Mouse (Mus musculus) hindbrain, postnatal 0 days (tissue): ENCODE data around the gene Fam117b. TPM values are rescaled to one million over a fixed set of nuclear protein-coding genes. Genes with fewer than 3 reads are reported as not detected.
A peak's percentile ranks its signal among the peaks of the same experiment; 100 is the strongest.

Experiments
- ATAC-seq: fragments of 200-750 bp; cut with Nextera tagmentation; 2 replicates; pipeline ENCODE4 v1.8.0; 2017; ENCODE audit warnings: mild to moderate bottlenecking, moderate TSS enrichment, moderate library complexity
- DNase-seq: peaks from one replicate; pipeline ENCODE4 v3.0.0-alpha.2; 2015; ENCODE audit warnings: low spot score
- H3K27ac ChIP-seq: fragments of 300-500 bp; sonication (generic); 2 replicates; pipeline ENCODE4 v1.5.1; 2014; ENCODE audit warnings: mild to moderate bottlenecking
- H3K27me3 ChIP-seq: fragments of 300-500 bp; sonication (generic); 2 replicates; pipeline ENCODE4 v1.6.1; 2014; ENCODE audit warnings: low read length, mixed read lengths; ENCODE audit not compliant: insufficient read depth
- H3K36me3 ChIP-seq: fragments of 300-500 bp; sonication (generic); 2 replicates; pipeline ENCODE4 v1.6.1; 2014; ENCODE audit warnings: low read length, mixed read lengths; ENCODE audit not compliant: insufficient read depth
- H3K4me1 ChIP-seq: fragments of 300-500 bp; sonication (generic); 2 replicates; pipeline ENCODE4 v1.6.1; 2014; ENCODE audit warnings: antibody characterized with exemption, low read length, mixed read lengths; ENCODE audit not compliant: insufficient read depth
- H3K4me2 ChIP-seq: fragments of 300-500 bp; sonication (generic); 2 replicates; pipeline ENCODE4 v1.6.1; 2014; ENCODE audit warnings: low read depth, mild to moderate bottlenecking, low read length, moderate library complexity, mixed read lengths
- H3K4me3 ChIP-seq: fragments of 300-500 bp; sonication (generic); 2 replicates; pipeline ENCODE4 v1.5.1; 2014; ENCODE audit warnings: low read length
- H3K9ac ChIP-seq: fragments of 300-500 bp; sonication (generic); replicated peaks from 2 replicates; pipeline ENCODE4 v1.6.1; 2014; ENCODE audit warnings: mild to moderate bottlenecking, low read length, moderate library complexity, mixed read lengths
- H3K9me3 ChIP-seq: fragments of 300-500 bp; sonication (generic); 2 replicates; pipeline ENCODE4 v1.6.1; 2016; ENCODE audit warnings: low read length, mixed read lengths
- CTCF ChIP-seq: IDR thresholded peaks from 2 replicates; pipeline ENCODE4 v1.5.1; 2016; ENCODE audit warnings: antibody characterized with exemption, control low read depth, low read depth
- WGBS: fragments of 180-500 bp; shearing (Covaris S2); extraction: QIAGEN DNeasy Blood & Tissue Kit; methylation state at CpG from one replicate; pipeline ENCODE4 v1.1.7; 2014; 5-methylcytosine and 5-hydroxymethylcytosine counted together
- polyA plus RNA-seq: library from polyadenylated mRNA; unstranded; fragments of >200 nt; fragmentation: Nextera tagmentation; extraction: Ambion mirVana; gene quantifications from 2 replicates; pipeline ENCODE4 v1.2.1, GENCODE M21; 2015
- total RNA-seq: library from RNA; depleted of rRNA; stranded (reverse); fragments of >200 nt; gene quantifications from 2 replicates; pipeline ENCODE4 v1.2.3, GENCODE M21; 2014; rRNA removed

Fam117b gene
- total RNA-seq: 44.5 and 53.0 TPM in 2 replicates
- polyA plus RNA-seq: 26.1 and 30.1 TPM in 2 replicates

GRCm38 (mm10) chr1:59912413-59913157 lies at the start of gene Fam117b:
TSS of gene Fam117b (plus strand) at chr1:59913006.
- peaks cover 18% of the 10 kb centered on the region; the same call in 1 of the 2 replicates for H3K4me1 ChIP-seq
- ATAC-seq (peak; percentile 98), DNase-seq (peak; percentile 100)
- no peaks in the 10 kb centered on the region for H3K36me3 ChIP-seq
- 0% methylated on average over 65 of the region's 72 CpGs for WGBS
- H3K27me3 ChIP-seq: no peaks in the 10 kb centered on the region
- H3K9ac ChIP-seq: peak within 1 kb of the TSS; percentile 99
- peak within 1 kb of the TSS; percentile 99 for H3K27ac ChIP-seq
- no peaks in the 10 kb centered on the region for H3K9me3 ChIP-seq
- peak within 1 kb of the TSS; percentile 98 for H3K4me3 ChIP-seq
- peak; percentile 39; the same call in 1 of the 2 replicates for TF ChIP-seq CTCF
- peak within 1 kb of the TSS; percentile 70 for H3K4me2 ChIP-seq

GRCm38 (mm10) chr1:59868041-59868440 lies 44.8 kb upstream of the Fam117b start:
- Histone ChIP-seq H3K27ac (no peak overlapping the region), H3K4me1 (no peaks in the 10 kb centered on the region), H3K9me3 (no peaks in the 10 kb centered on the region), H3K9ac (no peak overlapping the region), H3K4me3 (no peak overlapping the region), H3K4me2 (no peak overlapping the region), H3K27me3 (no peaks in the 10 kb centered on the region), H3K36me3 (peaks cover 40% of the 10 kb centered on the region)
- DNase-seq: no peak
- 89% methylated on average over 5 of the region's 5 CpGs for WGBS
- ATAC-seq: no peak
- no peak for TF ChIP-seq CTCF

- H3K4me1 ChIP-seq: no peaks in the 10 kb centered on the region
- H3K9ac ChIP-seq: no peak overlapping the region
- H3K9me3 ChIP-seq: no peaks in the 10 kb centered on the region
- no peak overlapping the region for H3K4me3 ChIP-seq
- H3K4me2 ChIP-seq: no peak overlapping the region
- no peaks in the 10 kb centered on the region for H3K27me3 ChIP-seq
- peak; percentile 39 for TF ChIP-seq CTCF
- ATAC-seq: no peak
- 86% methylated on average over 3 of the region's 3 CpGs for WGBS
- H3K27ac ChIP-seq: no peak overlapping the region
- DNase-seq: no peak
- H3K36me3 ChIP-seq: peaks cover 12% of the 10 kb centered on the region; the same call in 1 of the 2 replicates
Observed at GRCm38 (mm10) chr1:59874023-59874422, 38.8 kb upstream of the Fam117b start.

- DNase-seq: no peak
- TF ChIP-seq CTCF: no peak
- peaks cover 8% of the 10 kb centered on the region for H3K36me3 ChIP-seq
- H3K9ac ChIP-seq: no peak overlapping the region
- no peaks in the 10 kb centered on the region for H3K4me1 ChIP-seq
- no peak overlapping the region for H3K27ac ChIP-seq
- H3K4me3 ChIP-seq: no peak overlapping the region
- 91% methylated on average over 7 of the region's 7 CpGs for WGBS
- no peaks in the 10 kb centered on the region for H3K27me3 ChIP-seq
- no peak overlapping the region for H3K4me2 ChIP-seq
- no peaks in the 10 kb centered on the region for H3K9me3 ChIP-seq
- ATAC-seq: no peak
Observed at GRCm38 (mm10) chr1:59878098-59878497, 34.7 kb upstream of the Fam117b start.

- TF ChIP-seq CTCF: peak; percentile 94
- H3K4me1 ChIP-seq: peaks cover 3% of the 10 kb centered on the region; the same call in 1 of the 2 replicates
- peak; percentile 82 for DNase-seq
- H3K36me3 ChIP-seq: peaks cover 8% of the 10 kb centered on the region
- H3K4me2 ChIP-seq: no peak overlapping the region
- no peak overlapping the region for H3K9ac ChIP-seq
- 33% methylated on average over 3 of the region's 3 CpGs for WGBS
- H3K4me3 ChIP-seq: no peak overlapping the region
- H3K9me3 ChIP-seq: no peaks in the 10 kb centered on the region
- ATAC-seq: peak; percentile 63; the same call in 1 of the 2 replicates
- H3K27me3 ChIP-seq: no peaks in the 10 kb centered on the region
- no peak overlapping the region for H3K27ac ChIP-seq
Observed at GRCm38 (mm10) chr1:59883349-59884134, 29.3 kb upstream of the Fam117b start.

- TF ChIP-seq CTCF: no peak
- Histone ChIP-seq H3K9me3 (no peaks in the 10 kb centered on the region), H3K27me3 (no peaks in the 10 kb centered on the region), H3K4me2 (no peak overlapping the region), H3K4me1 (peaks cover 3% of the 10 kb centered on the region; the same call in 1 of the 2 replicates), H3K9ac (no peak overlapping the region), H3K36me3 (no peaks in the 10 kb centered on the region), H3K27ac (no peak overlapping the region), H3K4me3 (no peak overlapping the region)
- DNase-seq (no peak), ATAC-seq (no peak)
- 56% methylated on average over 4 of the region's 4 CpGs for WGBS
Observed at GRCm38 (mm10) chr1:59886899-59887298, 25.9 kb upstream of the Fam117b start.
